Mouse (Mus musculus): ENCODE measurements around the gene Sun2. TPM values are rescaled to one million over a fixed set of nuclear protein-coding genes. Genes with fewer than 3 reads are reported as not detected.

Gene Sun2
- total and polyA plus RNA-seq, 3 experiments: 18.6 to 26.5 (median 22.3) TPM

- Histone ChIP-seq H3K27ac (ENCODE audit: insufficient read depth, low read depth) (no peak overlapping the region), H3K4me2 (ENCODE audit: insufficient read depth, low read depth, poor library complexity, severe bottlenecking) (no peak overlapping the region), H3K79me2 (replicated peaks; ENCODE audit: control insufficient read depth, extremely low read depth, insufficient read depth, poor library complexity, severe bottlenecking) (no peaks in the 10 kb centered on the region), H3K9me3 (replicated peaks; ENCODE audit: low read length) (peaks cover 2% of the 10 kb centered on the region), H3K4me1 (ENCODE audit: control insufficient read depth in 1 of 2, insufficient read depth in 2 of 2) (no peaks in the 10 kb centered on the region), H3K36me3 (replicated peaks in 1 of 2; ENCODE audit: control insufficient read depth in 1 of 2, insufficient read depth in 1 of 2, low read length in 1 of 2) (no peaks in the 10 kb centered on the region), H3K9ac (ENCODE audit: insufficient read depth, low read depth) (no peak overlapping the region), H3K27me3 (replicated peaks) (peaks cover 68% of the 10 kb centered on the region), H3K4me3 (replicated peaks in 1 of 3; ENCODE audit: low read depth in 2 of 3, low read length in 2 of 3, poor library complexity in 1 of 3) (no peak overlapping the region)
- in situ Hi-C loops (cut with MboI; ENCODE audit: low pct_ligation_motif_present, low pct_unique_long_range_greater_than_20kb, low sequenced_read_pairs) (no loop called here), dilution Hi-C loops (cut with MboI; ENCODE audit: extremely low pct_ligation_motif_present, extremely low pct_unique_long_range_greater_than_20kb, low sequenced_read_pairs) (no loop called here)
- TF ChIP-seq ZKSCAN1 (IDR thresholded peaks at IDR 0.05; ENCODE audit: borderline replicate concordance, low read depth, low read length): no peak
- no peak for TF ChIP-seq RAD21 (IDR thresholded peaks at IDR 0.05; ENCODE audit: low read depth, low read length)
- no peak for TF ChIP-seq BHLHE40 (IDR thresholded peaks at IDR 0.05; ENCODE audit: low read depth, low read length)
- TF ChIP-seq ELF1 (IDR thresholded peaks at IDR 0.05; ENCODE audit: low read depth, low read length): no peak
- no peak for DNase-seq (ENCODE audit: extremely low read depth)
These were observed 45.5 kb upstream of the Sun2 start for GRCm38 (mm10) chr15:79787815-79788214.

- no peak overlapping the region for H3K9ac ChIP-seq (ENCODE audit: insufficient read depth, low read depth)
- H3K4me3 ChIP-seq (replicated peaks in 1 of 3; ENCODE audit: low read depth in 2 of 3, low read length in 2 of 3, poor library complexity in 1 of 3): no peak overlapping the region
- dilution Hi-C loops (cut with MboI; ENCODE audit: extremely low pct_ligation_motif_present, extremely low pct_unique_long_range_greater_than_20kb, low sequenced_read_pairs) (no loop called here), in situ Hi-C loops (cut with MboI; ENCODE audit: low pct_ligation_motif_present, low pct_unique_long_range_greater_than_20kb, low sequenced_read_pairs) (no loop called here)
- no peak overlapping the region for H3K4me2 ChIP-seq (ENCODE audit: insufficient read depth, low read depth, poor library complexity, severe bottlenecking)
- H3K27ac ChIP-seq (ENCODE audit: insufficient read depth, low read depth): no peak overlapping the region
- H3K4me1 ChIP-seq (ENCODE audit: control insufficient read depth in 1 of 2, insufficient read depth in 2 of 2): no peaks in the 10 kb centered on the region
- DNase-seq (ENCODE audit: extremely low read depth): no peak
- H3K9me3 ChIP-seq (replicated peaks; ENCODE audit: low read length): peaks cover 4% of the 10 kb centered on the region
- peaks cover 78% of the 10 kb centered on the region for H3K27me3 ChIP-seq (replicated peaks)
- TF ChIP-seq RCOR1 (conservative IDR thresholded peaks at IDR 0.05; ENCODE audit: low read depth, low read length) (no peak), KAT2A (IDR thresholded peaks at IDR 0.05; ENCODE audit: insufficient replicate concordance, low read length) (no peak), E2F4 (IDR thresholded peaks at IDR 0.05; ENCODE audit: insufficient replicate concordance, low read depth, low read length) (no peak), MYC (IDR thresholded peaks at IDR 0.05; ENCODE audit: low read depth, low read length) (no peak), MXI1 (IDR thresholded peaks at IDR 0.05; ENCODE audit: low read depth, low read length) (no peak), ETS1 (conservative IDR thresholded peaks at IDR 0.05; ENCODE audit: low read depth, low read length) (no peak), SMC3 (IDR thresholded peaks at IDR 0.05; ENCODE audit: low read depth, low read length) (no peak), BHLHE40 (IDR thresholded peaks at IDR 0.05; ENCODE audit: low read depth, low read length) (no peak), UBTF (IDR thresholded peaks at IDR 0.05; ENCODE audit: low read depth, low read length) (no peak), CHD2 (IDR thresholded peaks at IDR 0.05; ENCODE audit: low read length) (no peak), JUND (conservative IDR thresholded peaks at IDR 0.05; ENCODE audit: low read depth, low read length) (no peak), RAD21 (IDR thresholded peaks at IDR 0.05; ENCODE audit: low read depth, low read length) (no peak), ZKSCAN1 (IDR thresholded peaks at IDR 0.05; ENCODE audit: borderline replicate concordance, low read depth, low read length) (no peak), IRF4 (IDR thresholded peaks at IDR 0.05; ENCODE audit: low read depth, low read length) (no peak), MAX (IDR thresholded peaks at IDR 0.05; ENCODE audit: low read length) (no peak), TCF12 (IDR thresholded peaks at IDR 0.05; ENCODE audit: low read depth, low read length) (no peak), ZC3H11A (IDR thresholded peaks at IDR 0.05; ENCODE audit: low read depth, low read length) (no peak), TBP (conservative IDR thresholded peaks at IDR 0.05; ENCODE audit: low read depth, low read length) (no peak), POLR2A (IDR thresholded peaks at IDR 0.05; ENCODE audit: low read depth, low read length) (no peak)
- H3K36me3 ChIP-seq (replicated peaks in 1 of 2; ENCODE audit: control insufficient read depth in 1 of 2, insufficient read depth in 1 of 2, low read length in 1 of 2): no peaks in the 10 kb centered on the region
- no peaks in the 10 kb centered on the region for H3K79me2 ChIP-seq (replicated peaks; ENCODE audit: control insufficient read depth, extremely low read depth, insufficient read depth, poor library complexity, severe bottlenecking)
These were observed 42.7 kb upstream of the Sun2 start for GRCm38 (mm10) chr15:79785056-79785455.

Measured in CH12.LX (cell line).